Mouse (Mus musculus) embryonic fibroblast, embryonic 13.5 days (primary cell): ENCODE measurements around the gene Camkk2. TPM values are rescaled to one million over a fixed set of nuclear protein-coding genes. Genes with fewer than 3 reads are reported as not detected.

Experiments
- H3K27ac ChIP-seq: 2 replicates; pipeline ENCODE4 v1.5.1; 2012; ENCODE audit warnings: low read length, control low read depth, inconsistent platforms; ENCODE audit not compliant: insufficient read depth
- H3K4me1 ChIP-seq: 2 replicates; pipeline ENCODE4 v1.6.1; 2011; ENCODE audit warnings: low read length; ENCODE audit not compliant: control insufficient read depth, insufficient read depth
- H3K4me3 ChIP-seq: 2 replicates; pipeline ENCODE4 v1.5.1; 2011; ENCODE audit warnings: mild to moderate bottlenecking, control low read depth, low read length; ENCODE audit not compliant: insufficient read depth
- CTCF ChIP-seq: IDR thresholded peaks from 2 replicates; pipeline ENCODE4 v1.5.1; 2011; ENCODE audit warnings: mild to moderate bottlenecking, control low read depth, low read length, moderate library complexity, borderline replicate concordance; ENCODE audit not compliant: insufficient read depth
- POLR2A ChIP-seq: IDR thresholded peaks from 2 replicates; pipeline ENCODE4 v1.6.1; 2011; ENCODE audit warnings: low read depth, mild to moderate bottlenecking, control low read depth, low read length, moderate library complexity
- polyA plus RNA-seq: library from polyadenylated mRNA; stranded (reverse); fragments of >200 nt; gene quantifications from 2 replicates; pipeline ENCODE4 v1.2.4, GENCODE M21; 2011; ENCODE audit warnings: low read depth; ENCODE audit not compliant: missing spikeins, insufficient read length

Gene Camkk2
- polyA plus RNA-seq, 1 experiment, result 22.7 TPM

DNA sequence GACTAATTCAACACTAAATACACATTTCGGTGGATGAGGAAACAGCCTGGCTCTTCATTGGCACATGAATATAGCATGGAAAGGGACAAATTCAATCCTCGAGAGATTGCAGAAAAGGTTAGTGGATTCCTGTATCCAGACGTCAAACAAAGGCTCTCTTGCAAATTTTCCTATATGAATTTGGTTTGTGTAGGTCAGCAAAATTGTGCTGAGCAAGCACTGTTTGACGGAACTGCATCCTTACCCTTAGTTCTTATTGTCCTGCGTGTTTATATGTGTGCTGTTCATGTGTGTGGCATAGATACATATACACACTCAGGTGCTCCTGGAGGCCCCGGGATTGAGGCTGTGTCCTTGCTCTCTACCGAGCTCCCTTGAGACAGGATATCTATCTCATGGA is 90.1 kb downstream of the Camkk2 start:
- H3K27ac ChIP-seq, result no peak overlapping the region
- H3K4me3 ChIP-seq, result no peak overlapping the region
- no peak for TF ChIP-seq POLR2A
- no peak for TF ChIP-seq CTCF
- H3K4me1 ChIP-seq, result no peaks in the 10 kb centered on the region

DNA sequence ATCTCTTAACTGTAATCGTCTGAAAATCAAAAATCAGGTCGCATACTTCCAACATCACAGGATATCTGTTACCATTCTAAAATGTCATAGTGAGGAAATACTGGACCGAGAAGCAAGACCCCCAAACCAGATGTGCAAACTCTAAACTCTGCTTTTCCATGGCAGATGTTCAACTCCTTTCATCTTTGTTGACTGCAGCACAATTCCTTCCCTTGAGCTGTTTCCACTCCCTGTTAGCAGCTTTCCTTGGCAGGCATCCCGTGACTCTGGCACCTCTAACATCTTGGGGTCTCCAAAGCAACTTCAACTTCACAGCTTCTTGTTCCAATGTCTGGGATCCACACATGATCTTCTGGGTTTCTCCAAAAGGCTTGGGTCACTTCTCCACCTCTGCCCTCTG is 91.8 kb downstream of the Camkk2 start:
- TF ChIP-seq POLR2A (no peak), CTCF (no peak)
- Histone ChIP-seq H3K27ac (no peak overlapping the region), H3K4me3 (no peak overlapping the region), H3K4me1 (no peaks in the 10 kb centered on the region)

DNA sequence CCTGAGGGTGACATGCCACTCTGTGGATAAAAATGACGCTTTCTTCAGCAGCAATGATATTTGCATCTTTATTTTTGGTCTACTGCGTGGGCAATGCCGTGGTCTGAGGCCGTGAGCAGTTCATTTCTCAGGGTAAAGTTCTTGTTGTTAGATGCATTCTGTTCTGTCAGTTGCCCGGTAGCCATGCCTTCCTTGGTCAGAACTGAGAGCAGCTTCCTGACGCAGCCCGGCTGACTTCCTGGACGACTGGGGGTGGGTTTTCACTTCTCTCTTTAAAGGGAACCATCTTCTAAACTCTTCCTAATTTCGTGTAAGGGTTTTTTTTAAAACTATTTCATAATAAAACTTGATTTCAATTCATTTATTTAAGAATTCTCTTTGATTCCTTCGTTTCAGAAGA is 95.3 kb downstream of the Camkk2 start:
- no peak for TF ChIP-seq CTCF
- TF ChIP-seq POLR2A, result no peak
- Histone ChIP-seq H3K4me3 (no peak overlapping the region), H3K27ac (no peak overlapping the region), H3K4me1 (no peaks in the 10 kb centered on the region)

DNA sequence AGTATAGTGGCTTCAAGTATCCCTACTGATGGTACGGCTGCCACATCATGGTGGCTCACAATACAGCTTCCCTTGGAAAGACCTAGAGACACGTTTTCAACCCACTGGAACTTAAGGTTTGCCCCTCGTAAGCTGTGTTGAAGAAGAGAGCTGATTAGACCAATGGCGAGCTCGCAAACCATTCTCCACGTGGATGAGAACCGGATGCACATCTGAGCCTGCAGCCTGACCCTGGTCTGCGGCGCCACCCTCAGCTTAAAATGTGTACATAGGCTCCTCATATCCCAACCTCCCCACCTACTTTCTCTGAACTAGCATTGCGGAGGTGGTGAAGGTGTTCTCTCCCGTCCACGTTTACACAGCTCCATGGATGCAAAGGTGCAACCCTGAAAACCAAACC is 97.9 kb downstream of the Camkk2 start:
- no peak overlapping the region for H3K27ac ChIP-seq
- no peaks in the 10 kb centered on the region for H3K4me1 ChIP-seq
- TF ChIP-seq CTCF, result no peak
- no peak for TF ChIP-seq POLR2A
- no peak overlapping the region for H3K4me3 ChIP-seq

Other genes starting within 250 kb of the Camkk2 start
- 27.9 and 49.1 TPM in 2 replicates for gene Ift81, start 164.9 kb downstream of the Camkk2 start, polyA plus RNA-seq
- 1.2 and 1.4 TPM in 2 replicates for gene P2rx7, start 135.5 kb downstream of the Camkk2 start, polyA plus RNA-seq
- 43.1 and 52.3 TPM in 2 replicates for gene P2rx4, start 71.9 kb downstream of the Camkk2 start, polyA plus RNA-seq
- 320 and 443 TPM in 2 replicates for gene Anapc5, start 41.9 kb upstream of the Camkk2 start, polyA plus RNA-seq
- 28.2 and 32.7 TPM in 2 replicates for gene Rnf34, start 70.6 kb upstream of the Camkk2 start, polyA plus RNA-seq
- gene Kdm2b, start 210.4 kb upstream of the Camkk2 start, polyA plus RNA-seq, result 18.0 and 22.4 TPM in 2 replicates
- gene Orai1, start 235.7 kb upstream of the Camkk2 start, polyA plus RNA-seq, result 9.3 and 10.6 TPM in 2 replicates